Comparison of ENCODE assay signal across 8 mouse cellular contexts in genomic region chr2:150908881-150909280, GRCm38 (mm10). TPM values are rescaled to one million over a fixed set of nuclear protein-coding genes. Genes with fewer than 3 reads are reported as not detected.
DNase-seq lines count a peak whose midpoint lies in the region; ATAC-seq and TF ChIP-seq lines count a peak whose summit lies in the region.
"Not testable (repeated sequence)": the region's sequence is repeated elsewhere in the genome, so short reads cannot be mapped to it uniquely, and the experiment has no call there.

No protein-coding gene starts in this region.

- peak overlapping the region; percentile 41 to 91 for H3K4me3 ChIP-seq in MEL (ENCODE audit: control insufficient read depth in 1 of 2, insufficient read depth in 1 of 2, low read depth in 2 of 2, low read length in 2 of 2)
- peak overlapping the region; percentile 64; the same call in 1 of the 2 replicates for H3K4me3 ChIP-seq in forebrain, embryonic 11.5 days (ENCODE audit: low read depth, low read length)
- H3K4me3 ChIP-seq in heart, embryonic 12.5 days: not testable (repeated sequence)
- H3K4me3 ChIP-seq in hindbrain, embryonic 16.5 days (ENCODE audit: low read length): peak overlapping the region; percentile 84
- H3K4me3 ChIP-seq in limb, embryonic 10.5 days: peak overlapping the region; percentile 63
- H3K4me3 ChIP-seq in liver, postnatal 0 days (ENCODE audit: low read depth, low read length): peak overlapping the region; percentile 62
- peak overlapping the region; percentile 61; the same call in 1 of the 2 replicates for H3K4me3 ChIP-seq in midbrain, embryonic 15.5 days

- not testable (repeated sequence) for DNase-seq in MEL (ENCODE audit: low read depth, low spot score); forebrain, embryonic 11.5 days (ENCODE audit: low spot score); limb, embryonic 10.5 days (ENCODE audit: low spot score); liver, postnatal 0 days
- DNase-seq in thymus, postnatal 14 days: peak; percentile 4

- not testable (repeated sequence) for TF ChIP-seq EP300 in MEL (IDR thresholded peaks at IDR 0.05; ENCODE audit: low read depth in 1 of 2, low read length in 2 of 2); liver, postnatal 0 days (IDR thresholded peaks at IDR 0.05; ENCODE audit: low read depth)

- not testable (repeated sequence) for H3K4me1 ChIP-seq in MEL (ENCODE audit: control insufficient read depth in 1 of 2, insufficient read depth in 2 of 2, low read length in 2 of 2); forebrain, embryonic 11.5 days (replicated peaks; ENCODE audit: control insufficient read depth, insufficient read depth, low read length); heart, embryonic 12.5 days (replicated peaks); hindbrain, embryonic 16.5 days (ENCODE audit: control insufficient read depth, insufficient read depth, low read depth, low read length); limb, embryonic 10.5 days; midbrain, embryonic 15.5 days
- H3K4me1 ChIP-seq in liver, postnatal 0 days (ENCODE audit: insufficient read depth): peaks cover 23% of the 10 kb centered on the region

- not testable (repeated sequence) for TF ChIP-seq POLR2A in MEL (IDR thresholded peaks at IDR 0.05; ENCODE audit: control insufficient read depth in 1 of 2, insufficient read depth in 1 of 2, low read depth in 1 of 2, low read length in 2 of 2, poor library complexity in 1 of 2)

- WGBS in forebrain, embryonic 11.5 days: 50% methylated on average over 6 of the region's 6 CpGs
- 45% methylated on average over 6 of the region's 6 CpGs for WGBS in heart, embryonic 12.5 days
- 54% methylated on average over 6 of the region's 6 CpGs for WGBS in hindbrain, embryonic 16.5 days
- 49% methylated on average over 6 of the region's 6 CpGs for WGBS in limb, embryonic 10.5 days
- 47% methylated on average over 6 of the region's 6 CpGs for WGBS in liver, postnatal 0 days (ENCODE audit: insufficient replicate concordance)
- WGBS in midbrain, embryonic 15.5 days: 51% methylated on average over 6 of the region's 6 CpGs

- not testable (repeated sequence) for H3K9me3 ChIP-seq in MEL (replicated peaks; ENCODE audit: insufficient read depth, low read length); forebrain, embryonic 11.5 days (ENCODE audit: control insufficient read depth, low read length); heart, embryonic 12.5 days (replicated peaks); hindbrain, embryonic 16.5 days (ENCODE audit: control insufficient read depth, low read length); limb, embryonic 10.5 days (replicated peaks); liver, postnatal 0 days (ENCODE audit: low read length); midbrain, embryonic 15.5 days

- not testable (repeated sequence) for ATAC-seq in forebrain, embryonic 11.5 days (replicated peaks; ENCODE audit: low FRiP score); heart, embryonic 12.5 days (ENCODE audit: insufficient number of reproducible peaks, low FRiP score); hindbrain, embryonic 16.5 days; liver, postnatal 0 days; midbrain, embryonic 15.5 days (replicated peaks)

- peaks cover 0 to 11% of the 10 kb centered on the region in 2 experiments; a peak in 2 of 4 replicates for H3K36me3 ChIP-seq in MEL (ENCODE audit: control insufficient read depth in 1 of 2, insufficient read depth in 2 of 2, low read length in 2 of 2)
- H3K36me3 ChIP-seq in forebrain, embryonic 11.5 days (ENCODE audit: control insufficient read depth, insufficient read depth, low read length); heart, embryonic 12.5 days; hindbrain, embryonic 16.5 days (ENCODE audit: control insufficient read depth, insufficient read depth, low read length); limb, embryonic 10.5 days; liver, postnatal 0 days (replicated peaks; ENCODE audit: insufficient read depth, low read length); midbrain, embryonic 15.5 days (replicated peaks): not testable (repeated sequence)

- not testable (repeated sequence) for H3K27me3 ChIP-seq in MEL (ENCODE audit: control insufficient read depth in 1 of 2, insufficient read depth in 2 of 2, low read length in 2 of 2); forebrain, embryonic 11.5 days (ENCODE audit: control insufficient read depth, insufficient read depth, low read length); heart, embryonic 12.5 days (replicated peaks); hindbrain, embryonic 16.5 days (replicated peaks; ENCODE audit: control insufficient read depth, insufficient read depth, low read length); limb, embryonic 10.5 days (ENCODE audit: low read depth, poor library complexity, severe bottlenecking); liver, postnatal 0 days (ENCODE audit: insufficient read depth, low read length); midbrain, embryonic 15.5 days (replicated peaks)

- H3K9ac ChIP-seq in MEL (ENCODE audit: control insufficient read depth, low read depth, low read length, poor library complexity, severe bottlenecking): peak overlapping the region; percentile 81
- H3K9ac ChIP-seq in forebrain, embryonic 11.5 days (ENCODE audit: low read length); heart, embryonic 12.5 days; hindbrain, embryonic 16.5 days (ENCODE audit: low read depth, low read length); midbrain, embryonic 15.5 days: not testable (repeated sequence)
- peak overlapping the region; percentile 69; the same call in 1 of the 2 replicates for H3K9ac ChIP-seq in liver, postnatal 0 days (replicated peaks)

- not testable (repeated sequence) for TF ChIP-seq CTCF in MEL (IDR thresholded peaks at IDR 0.05 in 2 of 3, conservative IDR thresholded peaks at IDR 0.05 in 1 of 3; ENCODE audit: control insufficient read depth in 1 of 3, insufficient read depth in 1 of 3, low read depth in 2 of 3, low read length in 3 of 3, poor library complexity in 1 of 3, severe bottlenecking in 1 of 3); liver, postnatal 0 days (IDR thresholded peaks at IDR 0.05; ENCODE audit: low read depth)

- peaks cover 13% of the 10 kb centered on the region for H3K79me2 ChIP-seq in MEL (ENCODE audit: control insufficient read depth, insufficient read depth, low read length, poor library complexity)

- peak overlapping the region; percentile 71; the same call in 1 of the 2 replicates for H3K4me2 ChIP-seq in forebrain, embryonic 11.5 days (ENCODE audit: low read depth, low read length, severe bottlenecking)
- peak overlapping the region; percentile 77; the same call in 1 of the 2 replicates for H3K4me2 ChIP-seq in heart, embryonic 12.5 days
- peak overlapping the region; percentile 71 for H3K4me2 ChIP-seq in hindbrain, embryonic 16.5 days (ENCODE audit: low read length)
- H3K4me2 ChIP-seq in liver, postnatal 0 days (ENCODE audit: low read depth, low read length): peak overlapping the region; percentile 81
- peak overlapping the region; percentile 53 for H3K4me2 ChIP-seq in midbrain, embryonic 15.5 days

- TF ChIP-seq RAD21 in MEL (IDR thresholded peaks at IDR 0.05; ENCODE audit: low read depth, low read length): not testable (repeated sequence)

- peak overlapping the region; percentile 64 for H3K27ac ChIP-seq in MEL (ENCODE audit: control insufficient read depth, low read depth, low read length)
- not testable (repeated sequence) for H3K27ac ChIP-seq in forebrain, embryonic 11.5 days (ENCODE audit: low read depth, low read length); heart, embryonic 12.5 days (ENCODE audit: poor library complexity, severe bottlenecking); hindbrain, embryonic 16.5 days (ENCODE audit: low read depth, low read length)
- peak overlapping the region; percentile 93; the same call in 1 of the 2 replicates for H3K27ac ChIP-seq in limb, embryonic 10.5 days
- peak overlapping the region; percentile 89 for H3K27ac ChIP-seq in liver, postnatal 0 days (ENCODE audit: low read depth)
- peak overlapping the region; percentile 70; the same call in 1 of the 2 replicates for H3K27ac ChIP-seq in midbrain, embryonic 15.5 days

RNA-seq across cellular contexts. Expression of gene Gins1, which starts 3.7 kb away (rescaled TPM):
- 56.2 and 64.8 TPM in 2 replicates for total RNA-seq in MEL (2012; rRNA removed)
- 10 to 100 TPM in 1 of 2 experiments, not detected in 1; 68.7 TPM for polyA plus RNA-seq in MEL (2012; ENCODE audit: insufficient read depth in 1 of 2, insufficient read length in 2 of 2, low read depth in 1 of 2, low replicate concordance in 2 of 2, missing spikeins in 1 of 2)
- polyA plus RNA-seq in forebrain, embryonic 11.5 days (2014; fragmentation: Nextera tagmentation; extraction: Ambion mirVana): 80.7 and 84.0 TPM in 2 replicates
- 30.5 and 34.2 TPM in 2 replicates for polyA plus RNA-seq in heart, embryonic 12.5 days (2016; fragmentation: Nextera tagmentation; extraction: Ambion mirVana)
- 14.1 and 14.5 TPM in 2 replicates for polyA plus RNA-seq in hindbrain, embryonic 16.5 days (2015; fragmentation: Nextera tagmentation; extraction: Ambion mirVana)
- polyA plus RNA-seq in limb, embryonic 10.5 days (2016; fragmentation: Nextera tagmentation; extraction: Ambion mirVana): 77.0 and 77.9 TPM in 2 replicates
- polyA plus RNA-seq in liver, postnatal 0 days (2015; fragmentation: Nextera tagmentation; extraction: Ambion mirVana): 16.6 and 18.7 TPM in 2 replicates
- polyA plus RNA-seq in midbrain, embryonic 15.5 days (2015; fragmentation: Nextera tagmentation; extraction: Ambion mirVana): 15.0 TPM in 2 replicates

RNA-seq across cellular contexts. Expression of gene Abhd12, which starts 4.3 kb away (rescaled TPM):
- 21.8 and 23.7 TPM in 2 replicates for total RNA-seq in MEL (2012; rRNA removed)
- 10 to 100 TPM in 1 of 2 experiments, not detected in 1; 29.4 TPM for polyA plus RNA-seq in MEL (2012; ENCODE audit: insufficient read depth in 1 of 2, insufficient read length in 2 of 2, low read depth in 1 of 2, low replicate concordance in 2 of 2, missing spikeins in 1 of 2)
- polyA plus RNA-seq in forebrain, embryonic 11.5 days (2014; fragmentation: Nextera tagmentation; extraction: Ambion mirVana): 54.2 and 57.9 TPM in 2 replicates
- 47.9 and 49.2 TPM in 2 replicates for polyA plus RNA-seq in heart, embryonic 12.5 days (2016; fragmentation: Nextera tagmentation; extraction: Ambion mirVana)
- 143 and 157 TPM in 2 replicates for polyA plus RNA-seq in hindbrain, embryonic 16.5 days (2015; fragmentation: Nextera tagmentation; extraction: Ambion mirVana)
- 46.9 and 53.0 TPM in 2 replicates for polyA plus RNA-seq in limb, embryonic 10.5 days (2016; fragmentation: Nextera tagmentation; extraction: Ambion mirVana)
- polyA plus RNA-seq in liver, postnatal 0 days (2015; fragmentation: Nextera tagmentation; extraction: Ambion mirVana): 24.5 and 25.6 TPM in 2 replicates
- polyA plus RNA-seq in midbrain, embryonic 15.5 days (2015; fragmentation: Nextera tagmentation; extraction: Ambion mirVana): 120 and 127 TPM in 2 replicates
